Mouse (Mus musculus) brain, embryonic 14.5 days (tissue): Measurements from ENCODE around the gene Tbc1d2. TPM values are rescaled to one million over a fixed set of nuclear protein-coding genes. Genes with fewer than 3 reads are reported as not detected.

Experiments
- DNase-seq: peaks from one replicate; pipeline ENCODE4 v3.0.0-alpha.2; 2011; ENCODE audit warnings: low read depth
- CTCF ChIP-seq: fragments of 200-500 bp; IDR thresholded peaks from 2 replicates; pipeline ENCODE4 v1.5.1; 2012; ENCODE audit warnings: inconsistent platforms, mild to moderate bottlenecking, moderate library complexity, borderline replicate concordance; ENCODE audit not compliant: insufficient read depth, insufficient read length; ENCODE audit errors: extremely low read depth
- POLR2A ChIP-seq: fragments of 200-500 bp; IDR thresholded peaks from 2 replicates; pipeline ENCODE4 v1.6.1; 2012; ENCODE audit warnings: mild to moderate bottlenecking, inconsistent platforms, borderline replicate concordance; ENCODE audit not compliant: poor library complexity, insufficient read depth, insufficient read length, severe bottlenecking; ENCODE audit errors: extremely low read depth
- polyA plus RNA-seq: library from polyadenylated mRNA; depleted of rRNA; stranded (reverse); fragments of >200 nt; gene quantifications from 2 replicates; pipeline ENCODE4 v1.2.3, GENCODE M21; 2012

Tbc1d2 gene
- polyA plus RNA-seq, 1 experiment = 1.4 TPM

DNA sequence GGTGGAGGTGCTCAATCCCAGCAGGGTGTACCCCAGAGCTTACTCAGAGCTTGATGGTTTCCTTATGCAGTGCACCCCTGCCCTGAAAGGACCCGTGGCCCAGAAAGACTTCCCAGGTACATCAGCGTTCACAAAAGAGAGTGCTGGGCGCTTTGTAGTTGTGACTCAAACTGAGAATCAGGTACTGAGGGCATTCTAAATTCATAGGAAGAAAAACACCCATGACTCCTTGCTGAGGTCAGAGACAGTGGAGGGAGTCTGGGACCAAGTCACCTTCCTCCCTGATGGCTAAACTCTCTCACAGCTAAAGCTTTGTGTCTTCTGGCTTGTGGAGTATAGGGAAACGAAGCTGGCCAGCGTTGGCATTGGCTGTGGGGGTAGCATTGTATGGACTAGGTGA lies 16.4 kb upstream of the Tbc1d2 start:
- TF ChIP-seq POLR2A (no peak), CTCF (no peak)
- DNase-seq = no peak

GRCm38 (mm10) chr4:46665371-46665774 lies 15.4 kb upstream of the Tbc1d2 start:
- DNase-seq = peak; percentile 40
- TF ChIP-seq CTCF = peak; percentile 36; the same call in 1 of the 2 replicates
- TF ChIP-seq POLR2A = no peak

GRCm38 (mm10) chr4:46664123-46665009 lies 14.4 kb upstream of the Tbc1d2 start:
- no peak for TF ChIP-seq POLR2A
- TF ChIP-seq CTCF = no peak
- peak; percentile 78 for DNase-seq

DNA sequence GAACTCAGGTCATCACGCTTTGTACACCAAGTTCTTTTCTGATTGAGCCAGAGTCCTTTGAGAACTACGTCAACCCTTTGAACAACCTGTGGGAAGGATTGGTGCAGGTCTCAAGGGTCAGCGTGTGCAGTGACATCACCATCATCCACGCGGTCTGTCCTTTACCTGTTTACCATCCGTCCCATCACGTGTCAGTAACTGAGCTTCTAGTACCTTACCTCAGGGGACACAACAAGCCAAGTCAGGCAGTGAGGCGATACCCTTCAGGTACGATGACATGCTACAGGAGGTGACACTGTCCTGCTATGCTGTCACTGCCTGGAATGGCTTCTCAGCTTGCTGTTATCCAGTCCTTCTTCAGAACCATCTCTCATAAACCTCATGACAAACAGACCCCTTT lies 11.4 kb upstream of the Tbc1d2 start:
- TF ChIP-seq CTCF (no peak), POLR2A (no peak)

DNA sequence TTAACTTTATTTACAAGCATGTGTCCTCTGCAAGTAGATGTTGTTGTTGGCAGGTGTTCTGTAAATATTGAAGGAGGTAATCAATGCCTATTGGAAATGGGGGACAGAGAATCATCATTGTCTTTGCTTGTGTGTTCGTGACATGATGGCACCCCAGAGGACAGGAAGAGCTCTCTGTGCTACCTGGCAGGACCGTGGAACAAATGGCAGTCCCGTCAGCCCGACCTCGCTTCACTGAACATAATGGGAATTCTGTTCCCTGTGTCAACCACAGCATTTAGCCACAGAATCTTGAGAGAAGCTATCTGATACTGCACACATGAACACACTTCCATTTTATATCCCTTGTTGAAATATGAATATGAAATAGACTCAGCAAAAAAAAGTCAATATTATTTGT lies 8.9 kb upstream of the Tbc1d2 start:
- no peak for DNase-seq
- TF ChIP-seq CTCF (no peak), POLR2A (no peak)

More for the DNA sequence above, 11.4 kb upstream of the Tbc1d2 start:
- no peak for DNase-seq

DNA sequence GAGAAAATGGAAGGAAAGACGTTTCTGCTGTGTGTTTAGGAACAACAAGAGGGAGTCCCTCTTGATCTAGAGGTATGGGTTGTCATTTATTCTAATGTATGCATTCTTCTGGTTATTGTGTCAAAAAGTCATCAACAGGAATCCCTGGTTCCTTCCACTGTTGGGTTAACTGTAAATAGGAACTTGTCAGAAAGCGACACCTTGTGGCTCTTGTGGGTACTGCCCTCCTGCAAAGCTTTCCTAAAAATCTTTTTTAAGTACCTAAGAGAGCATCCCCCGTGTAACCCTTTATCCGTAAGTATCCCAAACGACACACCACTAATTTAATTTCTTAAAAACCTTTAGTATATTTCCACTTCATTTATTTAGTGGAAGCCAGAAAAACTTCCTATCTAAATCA lies 7.1 kb upstream of the Tbc1d2 start:
- peak; percentile 89 for DNase-seq
- no peak for TF ChIP-seq POLR2A
- TF ChIP-seq CTCF = peak; percentile 82

DNA sequence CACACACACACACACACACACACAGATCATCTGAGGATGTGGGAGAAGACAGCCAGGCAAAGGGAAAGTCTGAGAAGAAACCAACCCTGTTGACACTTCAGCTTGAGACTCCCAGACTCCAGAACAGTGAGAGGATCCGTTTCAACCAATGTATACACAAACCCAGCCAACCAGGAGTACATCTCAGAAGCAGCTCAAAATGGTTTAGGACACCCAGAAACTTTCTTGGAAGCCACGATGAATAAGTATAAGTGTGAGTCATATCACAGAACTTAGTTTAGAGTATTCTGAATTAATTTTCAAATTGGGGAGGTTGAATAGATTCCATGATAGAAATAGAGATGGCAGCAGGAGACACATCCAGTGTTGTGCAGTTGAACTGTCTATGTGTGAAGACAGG lies 5.9 kb upstream of the Tbc1d2 start:
- DNase-seq = no peak
- no peak for TF ChIP-seq POLR2A
- TF ChIP-seq CTCF = no peak

DNA sequence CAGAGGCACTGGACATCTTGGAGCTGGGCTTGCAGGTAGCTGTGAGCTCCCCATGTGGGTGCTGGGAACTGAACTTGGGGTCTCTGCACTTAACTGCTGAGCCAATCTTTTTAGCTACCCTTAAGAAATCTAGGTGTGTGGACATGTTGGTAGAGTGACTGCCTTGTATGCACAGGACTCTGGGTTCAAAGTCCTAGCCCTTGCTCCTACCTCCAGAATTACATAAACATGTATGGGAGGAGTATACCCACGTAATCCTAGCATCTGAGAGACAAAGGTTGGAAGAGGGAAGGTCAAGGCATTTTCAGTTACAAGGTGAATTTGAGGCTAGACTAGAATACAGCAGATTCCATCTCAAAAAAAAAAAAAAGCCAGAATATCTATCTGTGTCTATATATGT lies 5.3 kb upstream of the Tbc1d2 start:
- no peak for TF ChIP-seq POLR2A
- no peak for TF ChIP-seq CTCF
- DNase-seq = no peak

- no peak for DNase-seq
- no peak for TF ChIP-seq POLR2A
- no peak for TF ChIP-seq CTCF
These were observed 848 bp downstream of the Tbc1d2 start for GRCm38 (mm10) chr4:46649161-46649560.

DNA sequence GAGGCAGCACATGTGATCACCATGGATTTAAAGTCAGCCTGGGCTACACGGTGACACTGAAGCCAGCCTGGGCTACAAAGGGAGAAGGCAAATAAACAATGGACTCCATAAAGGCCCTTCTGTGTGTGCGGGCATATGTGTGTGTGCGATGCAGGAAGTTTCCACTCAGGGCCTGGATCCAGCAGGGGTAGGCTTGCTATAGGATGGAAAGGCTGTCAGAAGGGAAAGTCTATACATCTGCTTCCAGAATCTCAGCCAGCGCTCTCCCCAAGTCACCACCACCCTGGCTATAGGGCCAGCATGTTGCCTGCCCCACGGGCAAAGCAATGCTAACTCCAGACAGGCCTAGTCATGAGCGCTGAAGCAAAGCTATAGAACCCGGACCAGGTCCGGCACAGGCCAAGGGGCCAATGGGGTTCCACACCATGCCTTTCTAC lies 6.3 kb downstream of the Tbc1d2 start:
- TF ChIP-seq POLR2A (no peak), CTCF (no peak)
- DNase-seq = no peak

DNA sequence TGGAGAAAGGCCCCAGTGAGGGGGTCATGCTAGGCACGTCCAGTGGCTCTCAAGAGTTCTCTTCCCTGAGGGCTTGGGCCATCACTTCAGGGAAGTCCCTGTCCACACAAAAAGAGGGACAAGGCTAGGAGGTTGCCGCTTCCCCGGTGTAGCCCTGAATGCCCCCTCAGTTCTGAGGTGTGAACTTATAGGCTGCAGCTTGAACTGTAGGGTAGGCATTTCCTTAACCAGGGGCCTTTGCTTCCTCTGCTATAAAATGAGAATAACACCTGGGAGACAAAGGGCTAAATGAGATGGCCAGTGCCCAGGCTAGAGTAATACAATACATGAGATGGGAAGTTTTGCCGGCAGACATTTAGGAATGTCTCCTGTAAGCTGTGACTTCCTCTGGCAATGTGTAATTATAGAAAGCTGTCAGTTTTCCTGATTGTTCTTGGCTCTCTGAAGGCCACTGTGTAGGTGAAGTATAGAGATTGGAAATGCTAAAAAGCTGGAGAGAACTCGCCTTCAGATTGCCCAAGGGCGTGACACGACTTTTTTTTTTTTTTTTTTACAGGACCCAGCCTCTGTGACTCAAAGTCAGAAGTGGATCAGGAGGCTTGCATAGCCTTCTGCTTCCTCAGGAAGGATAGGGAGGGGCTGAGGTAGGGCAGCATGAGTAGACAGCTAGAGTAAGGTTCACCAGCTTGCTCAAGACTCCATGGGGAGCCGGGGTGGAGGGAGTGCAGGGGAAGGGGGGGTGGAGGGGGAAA lies 6.9 kb downstream of the Tbc1d2 start:
- DNase-seq = no peak
- TF ChIP-seq CTCF = no peak
- no peak for TF ChIP-seq POLR2A
